Mouse (Mus musculus): ENCODE measurements around the gene Hist1h2ad. TPM values are rescaled to one million over a fixed set of nuclear protein-coding genes. Genes with fewer than 3 reads are reported as not detected.
"Not testable (repeated sequence)": the region's sequence is repeated elsewhere in the genome, so short reads cannot be mapped to it uniquely, and the experiment has no call there.

Hist1h2ad gene
- total RNA-seq (2021), result 10 to 100 TPM; 62.5 to 79.1 TPM

DNA sequence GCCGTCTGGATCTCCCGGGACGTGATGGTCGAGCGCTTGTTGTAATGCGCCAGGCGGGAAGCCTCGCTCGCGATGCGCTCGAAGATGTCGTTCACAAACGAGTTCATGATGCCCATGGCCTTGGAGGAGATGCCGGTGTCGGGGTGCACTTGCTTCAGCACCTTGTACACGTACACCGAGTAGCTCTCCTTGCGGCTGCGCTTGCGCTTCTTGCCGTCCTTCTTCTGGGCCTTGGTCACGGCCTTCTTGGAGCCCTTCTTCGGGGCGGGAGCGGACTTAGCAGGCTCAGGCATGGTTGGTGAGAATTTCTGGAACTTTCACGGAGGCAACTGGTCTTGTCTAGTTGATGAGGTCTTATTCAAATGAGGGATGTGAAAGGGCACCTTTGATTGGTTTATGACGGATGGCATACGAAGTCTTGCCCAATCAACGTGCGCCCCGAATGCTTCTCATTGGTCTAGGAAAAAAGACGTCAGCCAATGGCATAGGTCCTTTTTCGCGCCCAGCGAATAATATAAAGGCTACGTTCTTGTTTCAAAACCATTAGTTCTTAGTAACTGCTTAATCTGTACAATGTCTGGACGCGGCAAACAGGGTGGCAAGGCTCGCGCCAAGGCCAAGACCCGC is at the start of gene Hist1h2ad, which contains the start of gene Hist1h2bf:
TSS of gene Hist1h2ad (plus strand) at position 484 of the 627 bp plus-strand sequence.
TSS of gene Hist1h2bf (minus strand) at position 299 of the 627 bp plus-strand sequence.
- DNase-seq, result peak; percentile 89

DNA sequence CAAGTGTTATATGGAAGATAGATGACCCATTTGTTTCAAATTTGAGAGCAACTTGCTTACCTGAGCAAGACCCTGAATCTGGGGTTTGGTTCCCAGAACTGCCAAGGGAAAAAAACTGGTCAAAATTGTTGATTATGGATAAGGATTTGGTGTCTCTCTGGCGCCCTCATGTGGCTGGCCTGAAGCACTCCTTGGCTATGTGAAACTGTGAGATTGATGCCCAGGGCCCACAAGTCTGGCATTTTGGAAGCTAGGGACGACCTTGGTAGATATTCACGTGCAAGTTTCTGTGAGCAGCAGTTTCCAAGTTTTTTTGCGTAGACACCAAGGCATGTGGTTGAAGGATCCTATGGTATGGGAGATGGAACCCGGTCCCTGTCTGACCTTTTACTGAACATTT is 49.5 kb upstream of the Hist1h2ad start:
- DNase-seq, result peak; percentile 84

DNA sequence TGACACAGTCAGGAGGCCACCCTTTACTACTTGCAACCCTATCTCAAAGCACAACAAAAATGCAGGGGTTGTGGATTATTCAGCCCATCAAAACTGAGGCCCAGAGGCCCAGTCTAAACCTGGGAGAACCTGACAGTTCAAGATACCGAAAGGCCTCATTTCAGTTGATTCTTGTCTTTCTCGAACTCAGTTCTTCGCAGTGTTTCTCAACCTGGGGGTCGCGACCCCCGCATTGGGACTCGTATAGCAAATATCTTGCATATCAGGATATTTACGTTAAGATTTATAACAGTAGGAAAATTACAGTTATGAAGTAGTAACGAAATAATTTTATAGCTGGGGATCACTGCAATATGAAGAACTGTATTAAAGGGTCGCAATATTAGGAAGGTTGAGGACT is 48.3 kb upstream of the Hist1h2ad start:
- DNase-seq, result no peak

DNA sequence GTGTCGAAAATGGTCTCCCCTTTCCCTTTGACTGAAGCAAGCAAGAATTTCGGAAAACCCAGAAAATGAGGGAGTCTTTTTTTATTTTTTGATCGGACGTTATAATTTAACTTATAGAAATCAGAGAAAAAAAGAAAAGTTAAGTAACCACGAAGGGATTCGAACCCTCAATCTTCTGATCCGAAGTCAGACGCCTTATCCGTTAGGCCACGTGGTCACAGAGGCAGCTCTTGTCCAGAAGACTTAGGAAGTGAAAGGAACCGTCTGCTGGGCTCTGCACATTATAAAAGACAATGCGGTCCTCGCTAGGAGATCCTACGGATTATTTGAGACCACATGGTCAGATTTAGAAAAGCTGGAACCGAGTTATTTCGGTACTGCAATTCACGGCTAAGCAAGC is 47.9 kb upstream of the Hist1h2ad start:
- peak; percentile 95 for DNase-seq

DNA sequence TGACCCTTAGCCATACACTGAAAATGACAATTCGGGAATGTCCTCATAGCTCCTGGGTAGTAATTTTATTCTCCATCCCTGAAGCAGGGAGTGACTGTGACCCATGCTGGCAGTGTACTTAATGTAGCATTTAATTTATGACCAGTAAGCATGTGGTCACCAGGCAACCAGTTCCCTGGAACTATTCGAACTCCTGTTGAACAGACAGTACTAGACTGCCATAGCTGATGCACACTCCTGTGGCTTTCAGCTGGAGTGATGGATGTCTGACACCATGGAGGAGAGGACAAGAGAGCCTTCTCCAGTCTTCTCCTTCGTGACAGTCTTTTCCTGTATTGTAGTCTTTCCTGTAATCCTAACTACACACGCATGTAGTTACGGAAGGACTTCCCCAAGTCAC is 45.2 kb upstream of the Hist1h2ad start:
- DNase-seq, result no peak

DNA sequence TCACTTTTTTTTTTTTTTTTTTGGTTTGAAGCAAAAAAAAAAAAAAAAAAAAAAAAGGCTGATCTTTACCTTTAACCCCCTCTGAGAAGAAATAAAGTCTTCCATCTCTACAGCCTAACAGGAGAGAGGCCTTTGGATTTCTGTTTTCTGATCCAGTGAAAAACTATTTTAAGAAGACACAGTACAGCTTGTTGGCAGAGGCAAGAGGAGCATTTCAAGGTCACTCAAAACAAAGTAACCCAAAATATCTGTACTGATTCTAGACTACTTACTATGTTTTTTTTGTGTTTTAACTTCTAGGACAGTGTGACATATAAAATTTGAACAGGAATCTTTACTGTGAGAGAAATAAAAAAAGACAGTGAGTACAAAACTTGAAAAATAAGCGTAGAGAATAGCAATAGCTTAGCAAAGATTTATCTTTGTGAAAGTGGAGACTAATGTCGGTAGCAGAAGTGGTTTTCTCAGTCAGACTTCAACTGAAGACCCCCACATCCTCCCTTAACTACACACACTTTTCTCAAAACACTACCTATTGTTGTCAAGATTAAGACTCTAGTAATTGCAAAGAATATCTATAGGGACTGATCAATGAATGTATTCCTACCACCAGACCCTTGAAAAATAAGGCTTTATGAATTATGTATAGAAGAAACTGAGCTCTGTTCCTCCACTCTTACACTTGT is 44.6 kb upstream of the Hist1h2ad start:
- no peak for DNase-seq

DNA sequence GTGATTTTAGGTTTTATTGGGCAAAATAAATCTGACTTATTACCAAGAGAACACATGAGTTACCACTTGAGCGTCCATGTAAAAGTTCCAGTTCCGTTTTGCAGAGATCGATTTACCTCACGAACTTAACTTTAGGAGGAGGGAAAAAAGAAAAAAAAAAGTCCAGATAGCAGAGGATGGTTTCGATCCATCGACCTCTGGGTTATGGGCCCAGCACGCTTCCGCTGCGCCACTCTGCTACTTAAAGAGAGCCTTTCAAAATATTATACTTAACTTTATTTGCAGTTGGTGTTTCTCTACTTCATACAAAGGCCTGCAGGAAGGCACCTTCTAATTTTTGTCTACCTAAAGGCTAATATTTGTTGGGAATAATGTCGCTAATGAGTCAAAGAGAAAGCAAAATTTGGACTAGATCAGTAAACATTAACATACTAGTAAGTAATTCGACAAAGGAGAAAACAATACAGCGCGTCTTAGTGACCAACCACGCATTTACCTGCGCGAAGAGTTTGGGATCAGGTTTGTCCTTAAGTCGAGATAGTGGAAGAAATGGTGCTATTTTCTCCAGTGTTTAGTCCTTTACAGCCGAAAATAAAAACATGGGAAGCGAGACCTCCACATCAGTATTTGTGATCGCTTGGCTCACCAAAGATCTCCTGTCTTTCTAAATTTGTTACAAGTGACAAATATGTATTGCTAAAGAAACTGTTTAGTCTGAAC is 43.8 kb upstream of the Hist1h2ad start:
- DNase-seq, result peak; percentile 73

DNA sequence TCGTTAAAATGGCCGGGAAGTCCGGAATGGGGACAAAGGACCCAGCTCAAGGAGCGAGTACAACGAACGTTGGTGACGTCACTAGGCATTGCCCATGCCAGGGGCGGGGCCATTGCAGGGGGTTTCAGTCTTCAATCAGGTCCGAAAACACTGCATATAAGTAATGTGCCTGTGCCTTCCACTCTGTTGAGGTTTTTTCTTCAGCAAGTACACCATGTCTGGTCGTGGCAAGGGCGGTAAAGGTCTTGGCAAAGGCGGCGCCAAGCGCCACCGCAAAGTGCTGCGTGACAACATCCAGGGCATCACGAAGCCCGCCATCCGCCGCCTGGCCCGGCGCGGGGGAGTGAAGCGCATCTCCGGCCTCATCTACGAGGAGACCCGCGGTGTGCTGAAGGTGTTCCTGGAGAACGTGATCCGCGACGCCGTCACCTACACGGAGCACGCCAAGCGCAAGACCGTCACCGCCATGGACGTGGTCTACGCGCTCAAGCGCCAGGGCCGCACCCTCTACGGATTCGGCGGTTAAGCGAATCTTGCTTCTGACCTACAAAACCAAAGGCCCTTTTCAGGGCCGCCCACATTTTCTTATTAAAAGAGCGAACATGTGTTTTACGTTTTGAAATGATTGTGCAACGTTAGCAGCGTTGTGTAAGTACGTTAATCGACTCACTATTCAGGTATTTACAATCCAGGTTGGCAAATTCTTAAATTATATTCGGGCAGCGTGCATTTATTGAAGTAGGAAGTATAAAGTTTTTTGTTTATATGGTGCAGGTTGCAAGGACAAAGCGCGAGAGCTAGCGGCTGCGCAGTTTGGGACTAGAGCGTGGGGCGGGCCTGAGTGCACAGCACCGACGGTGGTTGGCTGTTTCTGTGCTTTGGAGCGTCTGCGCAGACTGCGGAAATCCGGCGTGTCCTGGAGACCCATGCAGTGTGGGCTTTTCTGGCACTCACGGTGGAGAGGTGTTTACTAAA is 43.0 kb upstream of the Hist1h2ad start, which contains the start of gene Hist1h4h:
TSS of gene Hist1h4h (plus strand) at position 150 of the 975 bp plus-strand sequence.
- DNase-seq, result peak; percentile 97

DNA sequence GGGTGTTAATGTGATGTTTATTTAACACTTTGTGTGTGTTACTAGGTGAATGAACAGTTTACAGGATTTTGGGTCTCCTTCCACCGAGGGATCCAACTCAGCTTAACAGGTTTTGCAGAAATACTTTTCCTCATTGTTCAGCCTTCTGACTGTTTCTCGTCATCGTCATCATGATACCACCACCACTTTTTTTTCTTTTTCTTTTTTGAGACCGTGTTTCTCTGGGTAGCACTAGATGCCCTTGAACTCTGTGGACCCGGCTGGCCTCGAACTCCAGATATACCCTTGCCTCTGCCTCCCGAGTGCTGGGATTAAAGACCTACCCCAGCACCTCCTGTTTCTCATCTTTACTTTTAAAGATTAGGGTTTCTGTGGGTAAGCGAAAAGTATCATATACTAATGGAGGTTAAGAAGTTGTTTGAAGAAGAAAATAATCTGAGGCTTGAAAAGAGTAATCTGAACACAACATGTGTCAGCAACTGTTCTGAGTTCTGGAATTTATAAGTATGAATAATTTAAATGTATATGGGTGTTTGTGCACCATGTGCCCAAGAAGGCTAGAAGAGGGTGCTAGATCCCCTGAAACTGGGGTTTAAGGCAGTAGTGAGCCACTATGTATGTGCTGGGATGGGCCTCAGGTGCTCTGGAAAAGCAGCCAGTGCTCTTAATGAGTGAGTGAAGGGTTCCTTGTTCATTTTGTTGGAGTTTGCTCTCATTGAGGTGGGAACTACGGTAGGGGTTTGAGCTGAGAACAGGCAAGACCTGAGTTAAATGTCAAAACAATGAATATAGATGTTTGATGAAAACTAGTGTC is 41.7 kb upstream of the Hist1h2ad start:
- DNase-seq, result no peak

DNA sequence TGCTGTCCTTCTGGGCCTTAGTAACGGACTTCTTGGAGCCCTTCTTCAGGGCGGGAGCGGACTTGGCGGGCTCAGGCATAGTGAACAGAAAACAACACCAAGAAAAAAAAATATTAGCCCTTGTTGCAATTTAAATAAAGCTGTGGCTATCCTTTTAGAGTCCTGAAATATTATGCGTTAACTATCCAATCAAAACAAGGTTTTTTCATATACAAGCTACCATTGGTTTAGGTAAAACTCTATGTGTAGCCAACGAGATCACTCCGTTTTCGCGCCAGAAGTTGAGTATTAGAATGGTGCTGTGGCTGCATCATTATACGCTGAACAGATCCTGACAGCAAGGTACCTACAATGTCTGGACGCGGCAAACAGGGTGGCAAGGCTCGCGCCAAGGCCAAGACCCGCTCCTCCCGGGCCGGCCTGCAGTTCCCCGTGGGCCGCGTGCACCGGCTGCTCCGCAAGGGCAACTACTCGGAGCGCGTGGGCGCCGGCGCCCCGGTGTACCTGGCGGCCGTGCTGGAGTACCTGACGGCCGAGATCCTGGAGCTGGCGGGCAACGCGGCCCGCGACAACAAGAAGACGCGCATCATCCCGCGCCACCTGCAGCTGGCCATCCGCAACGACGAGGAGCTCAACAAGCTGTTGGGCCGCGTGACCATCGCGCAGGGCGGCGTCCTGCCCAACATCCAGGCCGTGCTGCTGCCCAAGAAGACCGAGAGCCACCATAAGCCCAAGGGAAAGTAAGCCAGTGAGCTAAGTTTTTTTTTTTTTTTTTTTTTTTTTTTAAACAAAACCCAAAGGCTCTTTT is 40.4 kb upstream of the Hist1h2ad start, which contains the start of gene Hist1h2af:
TSS of gene Hist1h2af (plus strand) at position 347 of the 808 bp plus-strand sequence.
- peak; percentile 72 for DNase-seq

DNA sequence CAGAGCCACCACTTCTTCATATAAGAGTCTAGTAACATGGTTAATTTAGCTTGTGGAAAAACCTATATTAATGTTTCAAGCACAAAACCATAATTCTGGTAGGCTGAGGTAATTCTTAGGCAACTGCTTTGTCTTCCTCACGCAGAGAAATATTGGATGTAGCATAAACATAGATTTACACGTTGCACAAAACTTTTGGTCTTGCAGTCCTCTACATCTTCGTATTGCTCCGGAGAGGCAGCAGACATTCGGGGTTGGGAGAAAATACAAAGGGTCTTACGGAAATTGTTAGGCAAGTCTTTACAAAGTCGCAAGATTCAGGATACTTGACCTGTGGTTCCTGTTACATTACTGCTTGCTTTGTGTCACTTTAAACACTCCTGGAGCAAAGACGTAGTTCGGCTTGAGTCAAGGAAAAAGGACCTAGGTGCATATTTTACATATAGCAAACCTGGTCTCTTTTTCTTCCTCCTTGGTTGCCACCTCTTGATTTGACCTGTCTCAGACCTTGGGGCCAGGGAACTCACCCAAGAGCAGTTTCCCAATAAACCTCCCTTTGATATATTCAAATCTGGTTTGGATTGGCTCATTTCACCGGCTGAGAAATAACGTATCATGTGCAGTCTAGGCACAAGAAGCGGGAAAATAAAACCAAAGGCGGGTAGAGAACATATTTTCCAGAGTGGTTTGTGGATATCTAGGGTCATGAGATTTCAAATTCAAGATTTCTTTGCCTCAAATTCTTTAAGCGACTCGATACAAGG is 39.6 kb upstream of the Hist1h2ad start:
- no peak for DNase-seq

DNA sequence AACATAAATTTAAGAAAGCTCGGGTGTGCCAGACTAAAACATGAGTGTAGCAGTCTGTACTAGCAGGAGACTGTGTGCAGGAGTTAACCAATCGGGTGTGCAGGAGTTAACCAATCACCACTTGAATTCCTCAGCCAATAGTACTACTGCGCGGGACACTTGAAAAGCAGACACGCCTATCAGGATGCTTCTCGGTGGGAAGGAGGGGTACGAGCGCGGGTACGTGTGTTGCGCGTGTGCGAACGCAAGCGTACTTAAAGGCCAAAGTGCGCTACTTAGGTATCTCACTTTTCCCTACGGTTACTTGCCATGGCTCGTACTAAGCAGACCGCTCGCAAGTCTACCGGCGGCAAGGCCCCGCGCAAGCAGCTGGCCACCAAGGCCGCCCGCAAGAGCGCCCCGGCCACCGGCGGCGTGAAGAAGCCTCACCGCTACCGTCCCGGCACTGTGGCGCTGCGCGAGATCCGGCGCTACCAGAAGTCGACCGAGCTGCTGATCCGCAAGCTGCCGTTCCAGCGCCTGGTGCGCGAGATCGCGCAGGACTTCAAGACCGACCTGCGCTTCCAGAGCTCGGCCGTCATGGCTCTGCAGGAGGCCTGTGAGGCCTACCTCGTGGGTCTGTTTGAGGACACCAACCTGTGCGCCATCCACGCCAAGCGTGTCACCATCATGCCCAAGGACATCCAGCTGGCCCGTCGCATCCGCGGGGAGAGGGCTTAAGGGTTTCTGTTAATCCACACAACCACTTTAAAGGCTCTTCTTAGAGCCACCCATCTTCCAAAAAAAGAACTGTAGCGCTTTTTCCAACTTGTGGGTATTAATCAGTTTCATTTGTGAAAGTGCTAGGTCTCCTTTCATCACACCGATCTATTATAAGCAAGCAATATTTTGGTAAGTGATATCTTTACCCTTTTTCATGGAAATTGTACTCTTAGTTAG is 38.8 kb upstream of the Hist1h2ad start, which contains the start of gene Hist1h3g:
TSS of gene Hist1h3g (plus strand) at position 286 of the 939 bp plus-strand sequence.
- DNase-seq, result peak; percentile 88

DNA sequence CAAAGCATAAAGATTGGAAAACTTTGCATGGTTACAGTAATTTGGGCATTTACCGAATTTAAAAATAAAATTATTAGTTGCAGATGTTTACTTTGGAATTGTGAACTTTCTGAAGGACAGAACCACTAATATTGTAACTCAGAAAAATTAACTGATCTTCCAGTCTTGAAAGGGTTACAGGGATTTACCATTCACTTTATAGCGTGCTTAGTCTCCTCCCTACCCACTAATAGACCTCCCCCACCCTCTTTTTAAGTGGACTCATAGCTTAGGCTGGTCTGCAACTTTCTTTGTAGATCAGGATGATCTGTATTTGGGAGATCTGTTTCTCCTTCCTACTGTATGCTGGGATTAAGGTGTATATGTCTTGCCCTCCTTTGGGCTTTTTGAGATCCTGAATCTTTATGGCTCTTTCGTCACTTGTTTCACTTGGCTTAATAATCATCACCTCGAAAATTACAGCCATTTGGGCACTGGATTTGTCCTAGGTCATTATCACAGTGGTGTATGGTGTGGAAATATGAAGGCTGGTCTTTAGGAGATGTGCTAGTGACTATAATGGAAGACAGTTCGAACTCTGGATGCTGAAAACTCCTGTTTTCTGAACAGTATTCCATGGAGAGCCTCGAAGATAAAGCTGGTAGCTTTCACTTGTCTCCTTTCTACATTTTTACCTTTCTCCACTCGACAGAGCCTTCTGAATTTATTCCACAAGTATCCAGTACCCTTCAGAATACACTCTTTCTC is 37.9 kb upstream of the Hist1h2ad start:
- no peak for DNase-seq

DNA sequence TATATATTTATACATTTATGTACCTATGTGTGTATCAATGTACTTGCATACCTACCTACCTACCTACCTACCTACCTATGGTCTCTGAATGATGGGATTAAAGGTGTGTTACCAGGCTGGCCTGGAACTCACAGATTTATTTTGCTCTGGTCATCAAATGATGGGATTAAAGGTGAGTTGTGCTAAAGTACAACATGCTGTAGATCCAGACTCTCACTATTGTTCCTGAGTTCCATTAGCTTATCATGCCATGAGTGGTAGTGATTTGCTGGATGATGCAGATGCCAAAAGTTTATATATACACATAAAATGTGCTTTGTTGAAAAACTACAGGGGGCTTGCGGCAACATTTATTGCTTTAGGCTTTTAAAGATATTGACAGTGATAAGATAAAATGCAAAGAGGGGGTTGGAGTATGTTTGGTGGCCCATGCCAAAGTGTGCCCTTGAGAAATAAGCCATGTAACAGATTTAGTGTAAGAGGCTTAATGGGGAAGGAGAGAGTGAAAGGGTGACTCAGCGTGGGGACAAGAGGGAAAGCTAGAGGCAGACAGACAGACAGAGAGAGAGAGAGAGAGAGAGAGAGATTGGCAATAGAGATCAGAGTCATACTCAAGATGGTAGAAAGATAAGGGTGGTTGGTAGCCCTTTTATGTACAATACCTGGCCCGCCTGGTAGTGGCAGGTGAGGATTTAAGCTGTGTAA is 37.0 kb upstream of the Hist1h2ad start:
- no peak for DNase-seq

DNA sequence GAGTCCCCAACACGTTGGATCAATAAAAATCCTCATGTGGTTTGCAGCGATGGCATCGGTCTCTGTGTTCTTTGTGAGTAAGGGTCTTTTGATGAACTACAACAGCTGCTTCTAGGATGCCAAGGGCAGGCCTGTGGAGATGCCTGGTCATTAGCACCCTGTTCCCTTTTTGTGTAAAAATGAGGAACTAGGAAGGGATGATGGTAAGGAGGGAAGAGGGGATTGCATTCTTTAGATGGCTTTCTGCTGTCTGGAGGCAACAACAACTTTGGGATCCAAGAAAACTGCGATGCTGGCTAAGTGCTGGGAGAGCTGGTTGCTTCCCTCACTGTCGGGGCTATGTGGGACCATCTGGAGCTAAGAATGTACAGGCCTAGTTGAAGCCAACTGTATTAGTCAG is 35.9 kb upstream of the Hist1h2ad start:
- DNase-seq, result no peak

DNA sequence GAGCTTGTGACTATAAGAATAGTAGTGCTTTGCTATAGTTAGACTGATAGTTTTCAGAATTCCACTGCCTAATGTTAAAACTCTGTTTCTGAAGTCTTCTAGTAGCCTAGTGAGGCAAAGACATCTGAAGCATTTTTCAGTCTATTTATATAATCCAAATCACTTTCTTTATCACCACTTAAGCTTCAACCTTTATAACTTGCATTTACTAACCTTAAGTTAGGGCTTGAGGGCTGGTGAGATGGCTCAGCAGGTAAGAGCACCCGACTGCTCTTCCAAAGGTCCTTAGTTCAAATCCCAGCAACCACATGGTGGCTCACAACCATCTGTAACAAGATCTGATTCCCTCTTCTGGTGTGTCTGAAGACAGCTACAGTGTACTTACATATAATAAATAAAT is 34.4 kb upstream of the Hist1h2ad start:
- not testable (repeated sequence) for DNase-seq

DNA sequence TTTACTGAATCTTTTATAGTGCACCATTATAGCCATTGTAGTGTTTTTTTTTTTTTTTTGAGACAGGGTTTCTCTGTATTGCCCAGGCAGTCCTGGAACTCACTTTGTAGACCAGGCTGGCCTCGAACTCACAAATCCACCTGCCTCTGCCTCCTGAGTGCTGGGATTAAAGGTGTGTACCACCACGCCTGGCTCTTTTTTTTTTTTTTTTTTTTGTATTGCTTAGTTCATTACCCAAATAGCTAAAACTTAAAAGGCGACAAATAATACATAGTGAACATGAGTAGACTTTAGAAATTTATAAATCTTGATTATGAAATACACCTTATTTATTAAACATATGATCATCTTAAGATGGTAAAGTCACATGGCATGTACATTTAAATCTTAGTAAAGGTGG is 32.7 kb upstream of the Hist1h2ad start:
- DNase-seq, result no peak

All from heart, postnatal 4 days (tissue).